9 mouse cellular contexts compared by ENCODE assay signal in genomic region chr3:143379193-143379592, GRCm38 (mm10).
A peak's percentile ranks its signal among the peaks of the same experiment; 100 is the strongest.
DNase-seq lines count a peak whose midpoint lies in the region; ATAC-seq lines count a peak whose summit lies in the region.
"Had no signal": no experiment of that assay in that cellular context is flagged by ENCODE, and none has a peak within 500 bp of the region (broad histone marks: within the 10 kb centered on the region; RNA-seq: fewer than 3 reads in every experiment).

No protein-coding gene starts in this region.

- 0 out of 2 replicates have a peak, but pooled peaks cover 3% of the 10 kb centered on the region for H3K27me3 ChIP-seq in hindbrain, embryonic 15.5 days
- H3K27me3 ChIP-seq: limb, embryonic 12.5 days had no signal

- H3K4me2 ChIP-seq in hindbrain, embryonic 15.5 days: peak overlapping the region; percentile 21; the same call in 1 of the 2 replicates
- H3K4me2 ChIP-seq: limb, embryonic 12.5 days had no signal

- ATAC-seq in hindbrain, embryonic 15.5 days (ENCODE audit: low FRiP score, low read depth): peak; percentile 68; the same call in 1 of the 2 replicates

- peaks cover 8% of the 10 kb centered on the region for H3K4me1 ChIP-seq in hindbrain, embryonic 15.5 days (replicated peaks)

- no peak overlapping the region for H3K27ac ChIP-seq in hindbrain, embryonic 15.5 days (replicated peaks)
- H3K27ac ChIP-seq: limb, embryonic 12.5 days had no signal

- DNase-seq in NIH3T3 (ENCODE audit: low read depth): peak; percentile 23
- DNase-seq in cerebellum, postnatal 10 days: peak; percentile 89 to 90
- peak; percentile 57 to 67 for DNase-seq in frontal cortex, postnatal 25 days (ENCODE audit: low spot score in 2 of 2)
- peak; percentile 51 to 68 for DNase-seq in layer of hippocampus, postnatal 25 days (ENCODE audit: extremely low spot score in 1 of 2, low spot score in 1 of 2)
- peak; percentile 53 for DNase-seq in lung, postnatal 25 days (ENCODE audit: low spot score)
- peak; percentile 71 to 75 for DNase-seq in right cerebral cortex, adult 2 months (ENCODE audit: low spot score in 2 of 2)
- DNase-seq in urinary bladder, postnatal 14 days (ENCODE audit: low spot score): peak; percentile 77

- no peak overlapping the region for H3K9ac ChIP-seq in hindbrain, embryonic 15.5 days
- H3K9ac ChIP-seq: limb, embryonic 12.5 days had no signal

- no peak overlapping the region for H3K4me3 ChIP-seq in hindbrain, embryonic 15.5 days
- H3K4me3 ChIP-seq: limb, embryonic 12.5 days had no signal

- WGBS in hindbrain, embryonic 15.5 days: 13% methylated on average over 13 of the region's 13 CpGs

- no peaks in the 10 kb centered on the region for H3K36me3 ChIP-seq in hindbrain, embryonic 15.5 days
- H3K36me3 ChIP-seq: limb, embryonic 12.5 days had no signal

- H3K9me3 ChIP-seq in hindbrain, embryonic 15.5 days: no peaks in the 10 kb centered on the region
- H3K9me3 ChIP-seq: limb, embryonic 12.5 days had no signal

Comparison
In these comparisons a context has a peak if more than half of its experiments do, and no peak if none do; other contexts are left out.
1. DNase-seq: peak in every context shown above with its lines; median percentile 90 in cerebellum, postnatal 10 days; 77 in urinary bladder, postnatal 14 days; 73 in right cerebral cortex, adult 2 months; 62 in frontal cortex, postnatal 25 days; 60 in layer of hippocampus, postnatal 25 days; 53 in lung, postnatal 25 days; 23 in NIH3T3.